Mouse (Mus musculus) kidney, adult 2 months (tissue): Measurements from ENCODE around the gene Atf7ip.

Experiments used
- CTCF ChIP-seq: fragments of 200-500 bp; conservative IDR thresholded peaks from 2 replicates; pipeline ENCODE4 v1.5.1; 2011; ENCODE audit warnings: low read depth, mild to moderate bottlenecking, control low read depth, low read length, moderate library complexity, mixed read lengths; ENCODE audit not compliant: insufficient read depth, insufficient read length
- POLR2A ChIP-seq: fragments of 200-500 bp; IDR thresholded peaks from one replicate; pipeline ENCODE4 v1.6.1; 2011; ENCODE audit warnings: low read depth, low read length, control low read depth

DNA sequence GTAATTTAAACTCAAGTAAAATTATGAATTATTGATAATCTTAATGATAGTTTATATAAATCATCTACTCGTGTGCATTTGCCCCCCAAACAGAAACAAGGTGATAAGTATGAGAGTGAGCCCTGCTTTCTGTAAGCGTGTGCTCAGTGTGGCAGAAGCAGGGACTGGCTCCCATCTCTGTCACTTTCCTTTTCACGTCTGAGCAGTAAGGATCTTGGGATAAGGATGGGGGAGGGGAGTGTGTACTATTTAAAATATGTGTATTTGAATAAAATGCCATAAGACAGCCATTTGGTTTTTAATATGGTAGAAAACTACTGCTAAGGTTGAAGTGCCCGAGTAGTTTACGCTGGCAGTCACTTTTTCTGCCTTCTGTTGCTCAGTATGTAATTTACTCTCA lies 29.2 kb downstream of the Atf7ip start:
- TF ChIP-seq POLR2A: no peak
- no peak for TF ChIP-seq CTCF
